Mouse (Mus musculus) intestine, postnatal 0 days (tissue): ENCODE results near the gene Clpx. TPM values are rescaled to one million over a fixed set of nuclear protein-coding genes. Genes with fewer than 3 reads are reported as not detected.

ENCODE experiments used
- ATAC-seq: fragments of 200-750 bp; cut with Nextera tagmentation; 2 replicates; pipeline ENCODE4 v1.8.0; 2017; ENCODE audit warnings: mild to moderate bottlenecking, moderate TSS enrichment, moderate library complexity
- H3K27ac ChIP-seq: fragments of 300-500 bp; sonication (generic); 2 replicates; pipeline ENCODE4 v1.5.1; 2014; ENCODE audit warnings: mild to moderate bottlenecking, low read depth, low read length, moderate library complexity
- H3K27me3 ChIP-seq: fragments of 300-500 bp; sonication (generic); replicated peaks from 2 replicates; pipeline ENCODE4 v1.6.1; 2014; ENCODE audit warnings: low read length, mixed read lengths; ENCODE audit not compliant: control insufficient read depth, insufficient read depth
- H3K36me3 ChIP-seq: fragments of 300-500 bp; sonication (generic); 2 replicates; pipeline ENCODE4 v1.6.1; 2014; ENCODE audit warnings: mild to moderate bottlenecking, moderate library complexity; ENCODE audit not compliant: control insufficient read depth, insufficient read depth
- H3K4me1 ChIP-seq: fragments of 300-500 bp; sonication (generic); replicated peaks from 2 replicates; pipeline ENCODE4 v1.6.1; 2014; ENCODE audit warnings: antibody characterized with exemption, low read length, mixed read lengths; ENCODE audit not compliant: control insufficient read depth, insufficient read depth
- H3K4me2 ChIP-seq: fragments of 300-500 bp; sonication (generic); replicated peaks from 2 replicates; pipeline ENCODE4 v1.6.1; 2014; ENCODE audit warnings: low read depth, mild to moderate bottlenecking, moderate library complexity
- H3K4me3 ChIP-seq: fragments of 300-500 bp; sonication (generic); 2 replicates; pipeline ENCODE4 v1.5.1; 2014; ENCODE audit warnings: low read depth, low read length
- H3K9ac ChIP-seq: fragments of 300-500 bp; sonication (generic); 2 replicates; pipeline ENCODE4 v1.6.1; 2014; ENCODE audit warnings: mild to moderate bottlenecking, low read depth, low read length
- H3K9me3 ChIP-seq: fragments of 300-500 bp; sonication (generic); 2 replicates; pipeline ENCODE4 v1.6.1; 2016; ENCODE audit warnings: mixed run types; ENCODE audit not compliant: control insufficient read depth
- CTCF ChIP-seq: sonication (generic); IDR thresholded peaks from 2 replicates; pipeline ENCODE4 v1.5.1; 2016; ENCODE audit warnings: low read depth, mild to moderate bottlenecking, control low read depth, antibody characterized with exemption, moderate library complexity
- WGBS: fragments of 180-500 bp; shearing (Covaris S2); extraction: QIAGEN DNeasy Blood & Tissue Kit; methylation state at CpG from one replicate; pipeline ENCODE4 v1.1.7; 2014; 5-methylcytosine and 5-hydroxymethylcytosine counted together
- polyA plus RNA-seq: library from polyadenylated mRNA; unstranded; fragments of >200 nt; fragmentation: Nextera tagmentation; extraction: Ambion mirVana; gene quantifications from 2 replicates; pipeline ENCODE4 v1.2.1, GENCODE M21; 2015

Gene Clpx
- 28.2 and 30.5 TPM in 2 replicates for polyA plus RNA-seq

GRCm38 (mm10) chr9:65293973-65294715 is at the start of gene Clpx:
Clpx (plus strand) TSS chr9:65294260.
- Histone ChIP-seq H3K36me3 (peaks cover 8% of the 10 kb centered on the region), H3K4me3 (peak within 1 kb of the TSS; percentile 94), H3K27ac (peak within 1 kb of the TSS; percentile 84), H3K27me3 (no peaks in the 10 kb centered on the region), H3K4me2 (peak within 1 kb of the TSS; percentile 92), H3K9me3 (no peaks in the 10 kb centered on the region), H3K4me1 (0 out of 2 replicates have a peak, but pooled peaks cover 5% of the 10 kb centered on the region), H3K9ac (peak within 1 kb of the TSS; percentile 92)
- peak; percentile 36 for TF ChIP-seq CTCF
- peak; percentile 93 for ATAC-seq
- WGBS: under 1% methylated on average over 70 of the region's 71 CpGs

GRCm38 (mm10) chr9:65247502-65248376 is 46.3 kb upstream of the Clpx start:
- H3K36me3 ChIP-seq: no peaks in the 10 kb centered on the region
- no peak overlapping the region for H3K9ac ChIP-seq
- H3K9me3 ChIP-seq: no peaks in the 10 kb centered on the region
- no peak overlapping the region for H3K27ac ChIP-seq
- no peak for ATAC-seq
- no peak overlapping the region for H3K4me2 ChIP-seq
- no peak for TF ChIP-seq CTCF
- WGBS: 71% methylated on average over 16 of the region's 16 CpGs
- no peaks in the 10 kb centered on the region for H3K27me3 ChIP-seq
- no peaks in the 10 kb centered on the region for H3K4me1 ChIP-seq
- H3K4me3 ChIP-seq: no peak overlapping the region

DNA sequence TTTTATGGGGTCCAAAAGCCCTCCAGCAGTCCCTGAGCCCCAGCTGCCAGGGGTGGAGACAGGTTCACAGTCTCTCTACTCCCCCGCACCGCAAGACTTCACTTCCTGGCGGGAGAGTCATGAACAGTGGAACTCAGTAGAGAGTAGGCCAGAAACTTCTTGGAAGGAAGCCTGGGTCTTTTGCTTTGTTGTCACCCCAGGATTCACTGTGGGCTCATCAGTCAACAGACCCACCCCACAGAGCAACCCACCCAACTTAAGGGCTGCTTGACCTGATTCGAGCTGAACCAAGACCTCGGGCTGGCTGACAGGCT is 45.7 kb upstream of the Clpx start:
- no peak overlapping the region for H3K4me2 ChIP-seq
- H3K9ac ChIP-seq: no peak overlapping the region
- H3K36me3 ChIP-seq: no peaks in the 10 kb centered on the region
- no peak for TF ChIP-seq CTCF
- no peak overlapping the region for H3K4me3 ChIP-seq
- H3K27ac ChIP-seq: no peak overlapping the region
- ATAC-seq: no peak
- no peaks in the 10 kb centered on the region for H3K9me3 ChIP-seq
- 85% methylated on average over 5 of the region's 5 CpGs for WGBS
- H3K27me3 ChIP-seq: no peaks in the 10 kb centered on the region
- no peaks in the 10 kb centered on the region for H3K4me1 ChIP-seq

GRCm38 (mm10) chr9:65252026-65252425 is 42.0 kb upstream of the Clpx start:
- no peaks in the 10 kb centered on the region for H3K36me3 ChIP-seq
- TF ChIP-seq CTCF: no peak
- H3K4me2 ChIP-seq: no peak overlapping the region
- H3K9me3 ChIP-seq: no peaks in the 10 kb centered on the region
- 79% methylated on average over 3 of the region's 3 CpGs for WGBS
- H3K4me1 ChIP-seq: no peaks in the 10 kb centered on the region
- no peak overlapping the region for H3K4me3 ChIP-seq
- no peak overlapping the region for H3K9ac ChIP-seq
- ATAC-seq: no peak
- H3K27ac ChIP-seq: no peak overlapping the region
- no peaks in the 10 kb centered on the region for H3K27me3 ChIP-seq

GRCm38 (mm10) chr9:65255906-65256600 is 38.0 kb upstream of the Clpx start:
- TF ChIP-seq CTCF: no peak
- Histone ChIP-seq H3K4me3 (no peak overlapping the region), H3K9ac (no peak overlapping the region), H3K36me3 (no peaks in the 10 kb centered on the region), H3K4me2 (no peak overlapping the region), H3K27me3 (no peaks in the 10 kb centered on the region), H3K9me3 (no peaks in the 10 kb centered on the region), H3K27ac (no peak overlapping the region), H3K4me1 (no peaks in the 10 kb centered on the region)
- no peak for ATAC-seq
- 73% methylated on average over 11 of the region's 11 CpGs for WGBS
